Mouse (Mus musculus) thymus, adult 2 months (tissue): Measurements from ENCODE around the gene Irs1. TPM values are rescaled to one million over a fixed set of nuclear protein-coding genes. Genes with fewer than 3 reads are reported as not detected.

Experiments
- DNase-seq: peaks from one replicate; pipeline ENCODE4 v3.0.0; 2021
- H3K27ac ChIP-seq: fragments of 200-500 bp; 2 replicates; pipeline ENCODE4 v1.5.1; 2012; ENCODE audit warnings: low read length, control low read depth; ENCODE audit not compliant: control insufficient read depth, insufficient read depth
- H3K27me3 ChIP-seq: fragments of 200-500 bp; 2 replicates; pipeline ENCODE4 v1.6.1; 2012; ENCODE audit warnings: mild to moderate bottlenecking, low read length, moderate library complexity, mixed read lengths; ENCODE audit not compliant: control insufficient read depth, insufficient read depth
- H3K36me3 ChIP-seq: fragments of 200-500 bp; 2 replicates; pipeline ENCODE4 v1.6.1; 2012; ENCODE audit warnings: mild to moderate bottlenecking, low read length, moderate library complexity; ENCODE audit not compliant: control insufficient read depth, insufficient read depth
- H3K4me1 ChIP-seq: fragments of 200-500 bp; replicated peaks from 2 replicates; pipeline ENCODE4 v1.6.1; 2012; ENCODE audit warnings: low read length; ENCODE audit not compliant: control insufficient read depth, insufficient read depth
- H3K4me3 ChIP-seq: fragments of 200-500 bp; 2 replicates; pipeline ENCODE4 v1.5.1; 2012; ENCODE audit warnings: mild to moderate bottlenecking, low read length, control low read depth, moderate library complexity; ENCODE audit not compliant: control insufficient read depth, insufficient read depth
- CTCF ChIP-seq: fragments of 200-500 bp; IDR thresholded peaks from 2 replicates; pipeline ENCODE4 v1.5.1; 2012; ENCODE audit warnings: mild to moderate bottlenecking, control low read depth, low read length, moderate library complexity, borderline replicate concordance; ENCODE audit not compliant: control insufficient read depth, poor library complexity, insufficient read depth; ENCODE audit errors: extremely low read depth
- POLR2A ChIP-seq: fragments of 200-500 bp; IDR thresholded peaks from 2 replicates; pipeline ENCODE4 v1.6.1; 2012; ENCODE audit warnings: mild to moderate bottlenecking, low read length, control low read depth, moderate library complexity; ENCODE audit not compliant: control insufficient read depth, poor library complexity, insufficient read depth; ENCODE audit errors: extremely low read depth
- WGBS: fragments of 180-500 bp; shearing (Covaris S2); methylation state at CpG from one replicate; pipeline ENCODE4 v1.1.7; 2018; 5-methylcytosine and 5-hydroxymethylcytosine counted together
- polyA plus RNA-seq: library from polyadenylated mRNA; depleted of rRNA; stranded (reverse); fragments of >200 nt; gene quantifications from 2 replicates; pipeline ENCODE4 v1.2.3, GENCODE M21; 2012

Gene Irs1
- polyA plus RNA-seq, 1 experiment: 1.8 TPM

DNA sequence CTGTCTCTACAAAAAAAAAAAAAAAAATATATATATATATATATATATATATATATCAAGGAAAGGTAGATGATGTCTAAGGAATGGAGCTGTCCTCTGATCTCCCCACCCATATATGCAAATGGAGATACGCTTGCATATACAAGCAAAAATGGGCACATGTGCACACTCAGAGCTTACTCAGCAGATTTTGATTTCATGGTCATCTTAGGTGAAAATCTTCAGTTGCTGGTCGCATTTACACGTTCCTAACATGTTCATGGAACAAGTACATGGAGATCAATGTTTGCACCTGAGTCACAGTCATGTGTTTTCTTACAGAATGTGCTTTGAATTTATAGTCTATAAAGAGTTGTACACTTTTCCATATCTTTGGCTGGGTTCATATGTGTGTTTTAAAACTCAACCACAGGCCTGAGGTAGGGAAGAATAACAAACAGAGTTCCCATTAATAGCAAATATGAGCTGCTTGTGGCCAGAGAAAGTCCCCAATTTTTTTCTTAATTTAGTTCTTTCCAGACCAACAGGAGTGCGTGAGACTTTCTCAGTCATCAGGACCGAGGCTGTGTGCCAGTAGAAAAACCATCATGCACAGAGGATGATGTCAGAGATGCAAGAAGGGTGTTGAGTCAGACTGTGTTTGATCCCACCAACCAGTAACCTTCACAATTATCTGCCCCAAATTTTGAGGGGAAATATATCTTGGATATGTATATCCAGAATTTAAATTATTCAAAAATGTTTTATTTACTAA lies 68.0 kb downstream of the Irs1 start:
- Histone ChIP-seq H3K4me3 (no peak overlapping the region), H3K4me1 (no peaks in the 10 kb centered on the region), H3K36me3 (no peaks in the 10 kb centered on the region), H3K27me3 (no peaks in the 10 kb centered on the region), H3K27ac (no peak overlapping the region)
- WGBS: 93% methylated on average over 5 of the region's 5 CpGs
- no peak for DNase-seq
- no peak for TF ChIP-seq POLR2A
- no peak for TF ChIP-seq CTCF

DNA sequence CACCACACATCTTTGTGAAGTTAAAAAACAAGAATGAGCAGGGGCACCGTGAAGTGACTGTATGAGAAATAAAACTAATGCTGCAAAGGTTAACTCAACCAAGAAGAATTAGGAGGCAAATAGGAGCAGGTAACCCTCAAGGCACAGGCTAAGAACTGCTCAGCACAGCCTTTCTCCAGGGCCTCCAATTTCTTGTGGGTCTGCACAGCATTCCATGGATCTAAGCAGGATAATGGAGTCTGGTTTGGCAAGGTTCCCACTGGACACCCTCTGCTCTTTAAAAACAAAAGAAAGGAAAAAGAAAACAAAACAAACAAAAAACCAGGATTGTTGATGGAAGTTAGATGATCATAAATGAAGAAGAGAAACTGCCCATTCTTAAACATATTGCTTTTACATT lies 69.8 kb downstream of the Irs1 start:
- Histone ChIP-seq H3K4me1 (no peaks in the 10 kb centered on the region), H3K4me3 (no peak overlapping the region), H3K27ac (no peak overlapping the region), H3K27me3 (no peaks in the 10 kb centered on the region), H3K36me3 (no peaks in the 10 kb centered on the region)
- 67% methylated on average over 1 of the region's 1 CpGs for WGBS
- no peak for DNase-seq
- no peak for TF ChIP-seq CTCF
- no peak for TF ChIP-seq POLR2A

DNA sequence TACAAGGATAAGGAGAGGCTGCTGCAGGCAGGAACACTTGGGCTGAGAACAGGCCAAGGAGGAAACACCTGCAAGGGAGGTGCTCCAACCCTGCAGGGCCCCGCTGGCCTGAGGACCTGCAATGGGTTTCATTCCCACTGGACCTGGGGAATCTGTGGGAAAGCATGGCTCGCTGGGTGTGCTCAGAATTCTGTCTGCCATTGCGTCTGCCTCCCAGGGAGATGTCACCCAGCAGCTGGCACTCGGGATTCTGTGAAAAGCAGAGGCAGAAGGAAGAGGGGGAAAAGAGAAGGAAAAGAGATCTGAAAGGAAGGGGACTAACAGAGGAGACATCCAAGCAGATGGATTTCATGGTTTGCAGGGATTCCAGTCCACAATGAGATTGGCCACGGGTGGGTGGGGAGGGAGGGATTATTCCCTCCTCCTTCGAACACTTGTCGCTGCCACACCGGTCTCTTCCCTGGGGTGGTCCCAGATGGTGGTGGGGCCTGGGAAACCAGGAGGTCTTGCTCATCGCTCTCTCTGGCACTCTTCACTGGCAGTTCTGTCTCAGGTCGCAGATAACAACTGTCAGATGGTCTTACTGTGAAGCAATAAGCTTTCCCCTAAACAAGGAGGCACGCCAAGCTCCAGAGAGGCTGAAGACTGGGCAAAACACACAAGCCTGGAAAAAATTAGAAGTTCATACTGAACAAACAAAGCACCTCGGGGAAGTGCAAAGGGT lies 70.4 kb downstream of the Irs1 start:
- Histone ChIP-seq H3K36me3 (no peaks in the 10 kb centered on the region), H3K4me1 (no peaks in the 10 kb centered on the region), H3K4me3 (no peak overlapping the region), H3K27me3 (no peaks in the 10 kb centered on the region), H3K27ac (no peak overlapping the region)
- 73% methylated on average over 12 of the region's 12 CpGs for WGBS
- DNase-seq: no peak
- TF ChIP-seq CTCF: no peak
- no peak for TF ChIP-seq POLR2A

DNA sequence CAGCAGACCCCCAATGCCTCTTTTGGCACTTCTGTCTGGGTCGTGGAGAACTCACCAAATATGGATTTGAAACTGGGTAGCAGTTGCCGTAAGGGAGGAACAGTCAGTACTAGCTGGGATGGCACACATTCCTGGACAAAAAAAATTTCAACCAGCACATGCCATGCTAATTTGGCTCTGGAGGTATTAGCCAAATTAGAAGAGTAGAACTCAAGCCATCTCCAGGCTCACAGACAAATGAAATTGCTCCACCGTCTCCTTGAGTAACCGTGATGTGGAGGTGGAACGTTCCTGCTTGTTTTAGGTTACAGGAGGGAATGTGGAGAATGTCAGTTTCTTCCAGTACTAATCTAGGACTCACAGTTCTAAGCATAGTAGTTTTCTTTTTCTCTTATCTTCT lies 83.7 kb downstream of the Irs1 start:
- no peak for DNase-seq
- Histone ChIP-seq H3K36me3 (no peaks in the 10 kb centered on the region), H3K27me3 (no peaks in the 10 kb centered on the region), H3K4me1 (no peaks in the 10 kb centered on the region), H3K4me3 (no peak overlapping the region), H3K27ac (no peak overlapping the region)
- 93% methylated on average over 5 of the region's 5 CpGs for WGBS
- no peak for TF ChIP-seq POLR2A
- TF ChIP-seq CTCF: no peak

DNA sequence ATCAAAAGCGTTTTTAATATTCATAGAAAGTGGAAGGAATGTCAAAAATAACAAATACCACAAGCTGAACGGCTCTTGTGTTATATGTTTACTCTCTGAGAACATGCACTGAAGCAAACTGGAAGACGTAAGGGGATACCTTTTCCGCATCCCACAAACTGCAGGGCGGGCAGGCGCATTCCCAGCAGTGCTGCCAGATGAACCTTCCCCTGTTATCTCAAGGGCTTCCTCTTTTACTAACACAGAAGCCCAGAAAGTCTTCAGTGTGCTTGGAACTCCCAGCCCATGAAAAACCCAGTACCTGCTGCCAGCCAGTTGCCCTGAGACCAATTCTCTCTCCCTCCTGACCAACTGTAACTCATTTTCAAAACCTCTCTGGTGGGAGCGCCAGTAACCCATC lies 90.6 kb downstream of the Irs1 start:
- no peak overlapping the region for H3K4me3 ChIP-seq
- WGBS: 71% methylated on average over 7 of the region's 7 CpGs
- H3K4me1 ChIP-seq: no peaks in the 10 kb centered on the region
- H3K27me3 ChIP-seq: no peaks in the 10 kb centered on the region
- H3K27ac ChIP-seq: no peak overlapping the region
- TF ChIP-seq POLR2A (no peak), CTCF (no peak)
- no peaks in the 10 kb centered on the region for H3K36me3 ChIP-seq
- DNase-seq: no peak

DNA sequence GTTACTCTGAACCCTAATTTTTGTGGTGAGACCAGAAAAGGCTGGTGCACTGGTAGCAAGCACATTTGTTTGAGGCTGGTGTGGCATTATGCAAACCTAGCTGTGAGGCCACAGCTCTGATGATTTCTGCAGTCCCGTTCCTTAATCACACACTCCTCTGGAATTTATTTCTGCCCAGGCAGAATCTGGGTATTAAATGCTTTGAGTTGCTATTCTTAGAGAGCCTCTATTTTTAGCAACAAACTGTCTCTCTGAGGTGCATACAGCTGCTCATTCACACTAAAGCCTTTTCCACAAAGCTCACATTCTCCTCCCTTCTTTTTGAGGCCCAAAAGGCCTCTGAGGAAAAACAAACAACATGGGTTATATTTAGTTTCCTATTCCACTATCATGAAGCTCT lies 91.3 kb downstream of the Irs1 start:
- TF ChIP-seq CTCF (no peak), POLR2A (no peak)
- no peak overlapping the region for H3K27ac ChIP-seq
- 23% methylated on average over 1 of the region's 1 CpGs for WGBS

More for the DNA sequence above, 91.3 kb downstream of the Irs1 start:
- H3K36me3 ChIP-seq: no peaks in the 10 kb centered on the region
- no peaks in the 10 kb centered on the region for H3K27me3 ChIP-seq
- H3K4me1 ChIP-seq: no peaks in the 10 kb centered on the region
- no peak for DNase-seq
- H3K4me3 ChIP-seq: no peak overlapping the region
